Mouse (Mus musculus) left cerebral cortex, postnatal 14 days (tissue): Measurements from ENCODE around the gene Ctrl. TPM values are rescaled to one million over a fixed set of nuclear protein-coding genes. Genes with fewer than 3 reads are reported as not detected.

Experiments
- DNase-seq, 2 experiments: peaks; one replicate each; pipeline ENCODE4 v3.0.0; 2021 to 2022; ENCODE audit warnings: low spot score in 2 of 2, mixed read lengths in 1 of 2
- intact Hi-C: fragments of 180-260 bp; cut with DNase I; formaldehyde crosslinking; loops from one replicate; pipeline ENCODE4 v1.15.1; 2025
- microRNA-seq, 2 experiments: library from miRNA; unstranded; fragments of <30 nt; microRNA quantifications; one replicate each; pipeline ENCODE4 v1.2.0; 2022
- total RNA-seq, 2 experiments: library from RNA; stranded (reverse); gene quantifications; 2 replicates each; pipeline ENCODE4 v1.2.3; 2021

The Ctrl gene
- total RNA-seq, 2 experiments from 2014 or later: 1.0 to 1.1 TPM

DNA sequence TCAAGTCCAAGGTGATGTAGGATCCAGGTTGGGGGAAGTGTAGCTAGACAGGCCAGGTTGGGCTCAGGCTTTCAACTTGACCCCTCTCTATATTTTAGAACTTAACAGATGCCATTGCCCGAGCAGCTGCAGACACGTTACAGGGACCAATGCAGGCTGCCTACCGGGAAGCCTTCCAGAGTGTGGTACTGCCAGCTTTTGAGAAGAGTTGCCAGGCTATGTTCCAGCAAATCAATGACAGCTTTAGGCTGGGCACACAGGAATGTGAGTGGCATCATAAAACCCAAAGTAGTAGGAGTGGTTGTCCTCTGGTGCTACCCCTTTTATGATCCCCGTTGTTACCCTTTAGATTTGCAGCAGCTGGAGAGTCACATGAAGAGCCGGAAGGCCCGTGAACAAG is 42.8 kb downstream of the Ctrl start:
- intact Hi-C loops: loop anchor here (5.0 kb wide), 1 partner anchor 41 kb away; the partner anchor contains the start of gene Ctrl
- peak; percentile 53 to 74 for DNase-seq

DNA sequence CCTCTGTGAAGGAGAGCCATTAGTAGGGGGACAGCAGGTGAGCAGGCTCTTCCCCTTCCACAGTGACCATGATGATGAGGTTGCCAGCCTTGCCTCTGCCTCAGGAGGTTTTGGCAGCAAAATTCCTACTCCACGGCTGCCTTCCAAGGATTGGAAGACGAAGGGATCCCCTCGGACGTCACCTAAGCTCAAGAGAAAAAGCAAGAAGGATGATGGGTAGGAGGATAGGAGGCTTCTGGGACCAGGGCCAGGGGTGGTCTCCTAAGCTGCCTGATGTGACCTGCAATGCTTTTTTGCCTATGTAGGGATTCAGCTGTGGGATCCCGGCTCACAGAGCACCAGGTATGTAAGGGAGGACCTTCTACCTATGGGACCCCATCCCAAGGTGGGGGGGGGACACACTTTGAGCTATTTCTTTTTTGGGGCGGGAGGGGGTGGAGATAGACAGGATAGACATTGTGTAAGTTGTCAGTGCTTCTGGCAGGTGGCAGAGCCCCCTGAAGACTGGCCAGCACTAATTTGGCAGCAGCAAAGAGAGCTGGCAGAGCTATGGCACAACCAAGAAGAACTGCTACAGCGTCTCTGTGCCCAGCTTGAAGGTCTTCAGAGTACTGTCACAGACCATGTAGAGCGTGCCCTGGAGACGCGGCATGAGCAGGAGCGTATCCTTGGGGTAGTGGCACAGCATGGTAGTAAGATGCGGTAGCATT is 43.8 kb downstream of the Ctrl start:
- intact Hi-C loops: loop anchor here (5.0 kb wide), 1 partner anchor 42 kb away; the partner anchor contains the start of gene Ctrl
- DNase-seq: no peak

Small RNAs within 50 kb of the gene (microRNA-seq; reads per million reads assigned to microRNA genes)
- 0 reads per million in 2 experiments for gene Mir7074

Other genes with a start within 250 kb of the Ctrl start
- 10 to 100 TPM; 55.4 to 56.2 TPM for gene Carmil2, start 247.6 kb downstream of the Ctrl start, total RNA-seq
- 10 to 100 TPM; 46.1 to 47.9 TPM for gene Acd, start 232.8 kb downstream of the Ctrl start, total RNA-seq
- gene Pard6a, start 232.7 kb downstream of the Ctrl start, total RNA-seq: 10 to 100 TPM; 45.6 to 49.5 TPM
- under 1 TPM in 1 of 2 experiments, not detected in 1; 0.78 TPM for gene 4933405L10Rik, start 226.2 kb downstream of the Ctrl start, total RNA-seq
- gene Enkd1, start 225.7 kb downstream of the Ctrl start, total RNA-seq: 10 to 100 TPM in 1 of 2 experiments, 1 to 10 TPM in 1; 10.0 to 12.3 TPM
- gene Gfod2, start 175.2 kb downstream of the Ctrl start, total RNA-seq: 10 to 100 TPM; 20.6 to 20.9 TPM
- gene Ranbp10, start 106.5 kb downstream of the Ctrl start, total RNA-seq: 10 to 100 TPM; 24.6 to 26.4 TPM
- gene Tsnaxip1, start 106.1 kb downstream of the Ctrl start, total RNA-seq: under 1 TPM in 1 of 2 experiments, not detected in 1; 0.18 TPM
- 10 to 100 TPM; 17.6 to 17.7 TPM for gene Cenpt, start 80.6 kb downstream of the Ctrl start, total RNA-seq
- 10 to 100 TPM; 34.7 to 38.5 TPM for gene Thap11, start 78.7 kb downstream of the Ctrl start, total RNA-seq
- 10 to 100 TPM; 33.4 to 35.9 TPM for gene Nutf2, start 73.3 kb downstream of the Ctrl start, total RNA-seq
- 10 to 100 TPM; 59.8 to 62.1 TPM for gene Edc4, start 53.0 kb downstream of the Ctrl start, total RNA-seq
- 1 to 10 TPM; 1.8 to 2.2 TPM for gene Nrn1l, start 40.3 kb downstream of the Ctrl start, total RNA-seq
- 1 to 10 TPM; 7.4 to 7.5 TPM for gene Pskh1, start 33.4 kb downstream of the Ctrl start, total RNA-seq
- 10 to 100 TPM; 80.7 TPM for gene Psmb10, start 4.6 kb upstream of the Ctrl start, total RNA-seq
- gene Lcat, start 9.5 kb upstream of the Ctrl start, total RNA-seq: 10 to 100 TPM; 20.0 to 21.9 TPM
- gene Slc12a4, start 32.2 kb upstream of the Ctrl start, total RNA-seq: 10 to 100 TPM; 19.2 to 21.3 TPM
- gene Dpep3, start 45.6 kb upstream of the Ctrl start, total RNA-seq: not detected
- 10 to 100 TPM; 15.9 to 18.2 TPM for gene Dus2, start 57.5 kb upstream of the Ctrl start, total RNA-seq
- not detected for gene Dpep2nb, start 72.1 kb upstream of the Ctrl start, total RNA-seq
- gene Ddx28, start 78.0 kb upstream of the Ctrl start, total RNA-seq: 10 to 100 TPM; 13.4 to 13.8 TPM
- gene Nfatc3, start 125.0 kb upstream of the Ctrl start, total RNA-seq: 1 to 10 TPM; 9.2 to 9.7 TPM
- gene Esrp2, start 203.1 kb upstream of the Ctrl start, total RNA-seq: under 1 TPM in 1 of 2 experiments, not detected in 1; 0.79 TPM
- gene Pla2g15, start 216.5 kb upstream of the Ctrl start, total RNA-seq: 10 to 100 TPM; 23.0 to 25.3 TPM
- 10 to 100 TPM; 26.8 to 29.9 TPM for gene Slc7a6, start 235.0 kb upstream of the Ctrl start, total RNA-seq